Mouse (Mus musculus) testis, adult 2 months (tissue): ENCODE measurements around the gene Snrnp35.

ENCODE experiments used
- CTCF ChIP-seq: fragments of 200-500 bp; IDR thresholded peaks from 2 replicates; pipeline ENCODE4 v1.5.1; 2012; ENCODE audit warnings: low read depth, mild to moderate bottlenecking, inconsistent platforms, low read length, moderate library complexity; ENCODE audit not compliant: control insufficient read depth, insufficient read depth, insufficient replicate concordance
- POLR2A ChIP-seq: fragments of 200-500 bp; IDR thresholded peaks from 2 replicates; pipeline ENCODE4 v1.6.1; 2012; ENCODE audit warnings: low read depth, mild to moderate bottlenecking, inconsistent platforms, low read length, moderate library complexity; ENCODE audit not compliant: control insufficient read depth

DNA sequence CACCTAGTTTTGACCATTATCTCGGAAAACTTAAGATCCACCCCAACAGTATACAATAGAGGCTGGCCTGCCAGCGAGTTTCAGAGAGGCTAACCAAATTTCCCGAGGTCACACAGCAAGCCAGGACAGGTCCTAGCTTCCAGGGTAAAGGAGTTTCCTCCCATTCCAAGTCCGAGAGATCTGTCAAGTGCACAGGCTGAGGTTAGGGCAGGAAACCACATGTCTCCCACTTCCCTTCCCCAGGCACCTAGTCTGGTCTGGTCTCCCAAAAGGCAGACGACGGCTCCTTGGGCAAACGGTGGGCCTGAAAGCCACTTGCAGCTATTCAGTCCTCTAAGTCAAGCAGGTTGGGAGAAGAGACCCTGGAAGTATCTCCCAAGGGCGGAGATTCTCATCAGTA, 46.8 kb downstream of the Snrnp35 start:
- TF ChIP-seq CTCF (no peak), POLR2A (no peak)
